Mouse (Mus musculus): ENCODE data around the gene Myl3.

Myl3 gene

DNA sequence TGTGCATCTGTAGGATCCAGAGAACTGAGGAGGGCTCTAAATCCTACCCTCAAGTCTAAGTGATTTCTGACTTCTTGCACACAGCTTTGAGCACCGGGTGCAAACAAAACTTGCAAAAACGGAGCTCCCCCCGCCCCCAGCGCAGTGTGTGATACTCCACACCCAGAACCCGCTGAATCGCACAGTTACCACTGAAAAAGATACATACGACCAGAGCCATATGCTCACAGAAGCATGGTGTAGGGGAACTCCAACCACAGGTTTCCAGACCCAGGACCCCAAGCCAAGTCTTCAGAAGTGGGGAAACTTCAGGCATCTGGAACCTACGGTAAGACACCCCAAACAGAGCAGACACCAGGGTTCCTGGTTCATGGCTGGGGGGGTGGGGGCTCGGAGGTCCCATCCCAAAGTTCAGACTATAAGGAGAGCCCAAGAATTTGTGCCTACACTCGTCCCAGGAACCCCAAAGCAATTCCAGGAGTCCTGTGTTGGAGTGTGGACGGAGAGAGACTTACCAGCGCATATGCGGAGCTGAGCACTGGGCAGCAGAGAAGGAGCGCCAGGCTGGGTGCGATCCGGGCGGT lies at the start of gene Myl3:
Gene Myl3 (plus strand): TSS at position 151 of the 584 bp plus-strand sequence.
- no peak for DNase-seq (ENCODE audit: inconsistent age in 2 of 2, low spot score in 1 of 2)

GRCm38 (mm10) chr9:110695165-110695755 lies 46.4 kb upstream of the Myl3 start:
- DNase-seq (ENCODE audit: inconsistent age in 2 of 2, low spot score in 1 of 2), result no peak

DNA sequence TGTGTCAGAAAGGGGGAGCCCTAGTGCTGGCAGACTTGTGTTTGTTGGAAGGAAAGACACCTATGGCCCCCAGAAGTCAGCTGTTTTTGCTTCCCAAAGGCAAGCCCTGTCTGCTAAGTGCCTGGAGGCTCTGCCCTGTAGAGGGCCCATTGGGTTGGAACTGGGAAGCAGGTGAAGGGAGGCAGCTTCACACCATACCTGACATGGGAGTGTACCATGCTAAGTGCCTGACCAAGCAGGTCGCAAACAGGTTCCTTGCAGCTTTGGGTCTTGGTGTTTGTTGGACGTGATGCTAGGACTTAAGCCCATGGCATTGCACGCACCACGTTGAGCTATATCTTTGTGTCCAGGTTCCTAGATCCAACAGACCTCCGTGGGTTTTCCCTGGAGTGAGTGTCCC lies 45.2 kb upstream of the Myl3 start:
- no peak for DNase-seq (ENCODE audit: inconsistent age in 2 of 2, low spot score in 1 of 2)

DNA sequence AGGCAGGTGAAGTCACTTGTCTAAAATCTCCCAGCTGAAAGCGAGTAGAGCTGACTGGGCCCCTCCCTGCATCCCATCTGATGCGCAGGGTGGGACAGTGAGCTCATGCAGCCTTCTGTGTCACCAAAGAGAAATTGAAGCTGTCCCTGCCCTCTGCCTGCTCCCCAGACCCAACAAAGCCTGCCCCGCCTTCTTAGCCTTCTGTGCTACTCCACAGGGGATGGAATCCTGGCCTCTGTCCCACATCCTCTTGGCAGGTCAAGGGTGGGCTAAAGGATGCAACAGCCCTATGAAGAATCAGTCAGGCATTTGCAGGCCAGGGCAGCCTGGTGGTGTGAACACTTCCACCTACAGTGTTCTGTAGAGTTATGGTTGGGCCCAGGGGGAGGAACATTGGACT lies 44.2 kb upstream of the Myl3 start:
- DNase-seq (ENCODE audit: inconsistent age in 2 of 2, low spot score in 1 of 2), result no peak

DNA sequence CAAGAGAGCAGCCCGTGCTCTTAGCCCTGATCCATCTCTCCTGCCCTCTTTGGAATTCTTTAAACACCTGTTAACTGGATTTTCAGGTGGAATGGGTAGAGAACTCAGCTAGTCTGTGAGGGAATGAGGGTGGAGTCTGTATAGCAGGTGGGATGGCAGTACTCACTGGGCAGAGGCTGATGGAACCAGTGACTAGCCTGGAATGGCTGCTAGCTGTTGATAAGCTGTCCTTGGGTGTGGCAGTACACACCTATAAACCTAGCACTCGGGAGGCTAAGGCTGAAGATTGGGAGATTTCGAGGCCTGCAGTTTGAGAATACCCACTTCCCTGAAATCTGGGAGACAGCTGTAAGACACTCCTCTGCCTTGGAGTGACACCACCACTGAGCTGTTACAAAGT lies 42.1 kb upstream of the Myl3 start:
- DNase-seq (ENCODE audit: inconsistent age in 2 of 2, low spot score in 1 of 2), result no peak

DNA sequence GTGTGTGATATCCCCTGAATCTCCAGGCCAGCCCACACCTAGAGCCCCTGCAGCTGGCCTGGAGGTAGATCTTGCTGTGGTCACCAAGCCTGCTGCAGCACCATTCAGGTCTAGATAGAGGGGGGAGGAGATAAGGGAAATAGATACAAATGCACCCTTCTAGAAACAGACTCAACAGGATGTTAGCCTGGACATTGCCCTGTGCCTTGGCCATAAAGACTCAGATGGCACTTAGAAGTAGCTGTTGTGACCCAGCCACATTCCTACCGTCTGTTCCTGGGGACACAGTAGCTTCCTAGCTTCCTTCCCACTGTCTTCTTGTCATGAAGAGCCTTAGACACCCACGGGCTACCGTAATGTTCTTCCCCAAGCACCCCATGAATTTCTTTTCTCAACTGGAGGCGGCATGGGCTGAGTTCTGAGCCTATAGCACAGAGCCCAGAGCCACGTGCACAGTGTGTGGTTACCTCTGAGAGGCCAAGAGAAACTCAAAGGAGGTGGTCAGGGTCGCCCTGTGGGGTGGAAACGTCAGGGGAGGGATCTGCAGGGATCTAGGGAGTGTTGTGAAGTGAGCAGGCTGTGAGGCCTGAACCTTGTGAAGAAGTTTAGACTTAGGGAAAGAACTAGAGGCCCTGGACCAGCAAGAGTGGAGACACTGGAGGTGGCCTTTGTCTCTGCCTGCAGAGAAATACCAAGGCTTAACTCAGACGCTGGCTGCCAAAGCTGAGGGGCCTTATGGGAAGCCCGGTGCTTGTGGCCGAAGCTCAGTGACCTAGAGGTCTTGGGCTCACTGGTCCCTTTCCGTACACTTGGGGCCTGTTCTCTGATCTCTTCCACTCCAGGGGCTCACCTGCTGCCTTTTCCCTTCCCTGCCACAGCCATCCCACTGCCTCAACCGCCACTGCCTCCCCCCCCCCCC lies 40.3 kb upstream of the Myl3 start:
- DNase-seq (ENCODE audit: inconsistent age in 2 of 2, low spot score in 1 of 2), result no peak

DNA sequence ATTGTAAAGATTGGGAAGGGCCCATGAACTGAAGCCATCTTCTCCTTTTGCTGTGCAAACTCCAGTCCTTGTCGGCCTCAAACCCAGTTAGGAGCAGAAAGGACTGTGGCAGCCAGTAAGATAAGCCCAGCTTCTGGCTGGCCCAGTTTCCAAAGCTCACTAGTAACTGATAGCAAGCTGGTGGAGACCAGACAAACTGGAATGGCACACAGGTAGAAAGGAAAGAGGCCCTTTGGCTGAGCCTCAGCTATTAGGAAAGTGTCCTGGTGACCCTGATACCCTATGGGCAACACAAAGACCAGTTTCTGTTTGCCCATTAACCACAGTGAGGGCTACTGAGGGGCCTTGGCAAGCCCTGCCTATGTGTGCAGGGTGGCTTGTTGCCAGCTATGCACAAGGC lies 38.8 kb upstream of the Myl3 start:
- peak in 1 of 2 experiments; percentile 58 for DNase-seq (ENCODE audit: inconsistent age in 2 of 2, low spot score in 1 of 2)

DNA sequence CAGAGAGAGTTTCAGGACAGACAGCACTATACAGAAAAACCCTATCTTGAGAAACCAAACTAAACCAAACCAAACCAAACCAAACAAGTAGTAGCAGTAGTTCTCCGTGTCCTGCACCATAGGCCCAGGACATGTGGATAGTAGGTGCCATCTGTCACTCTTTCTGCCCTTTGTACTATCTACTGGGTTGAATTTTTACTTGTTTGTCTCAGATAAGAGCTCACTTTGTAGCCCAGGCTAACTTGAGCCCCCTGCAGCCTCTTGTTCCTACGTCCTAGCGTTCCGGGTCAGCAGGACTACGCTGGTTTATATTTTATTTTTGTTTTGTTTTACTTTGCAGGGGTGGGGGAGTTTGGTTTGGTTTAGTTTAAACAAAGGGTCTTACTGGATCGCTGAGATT lies 37.7 kb upstream of the Myl3 start:
- no peak for DNase-seq (ENCODE audit: inconsistent age in 2 of 2, low spot score in 1 of 2)

- DNase-seq (ENCODE audit: inconsistent age in 2 of 2, low spot score in 1 of 2), result no peak
Observed at GRCm38 (mm10) chr9:110706784-110707183, 34.9 kb upstream of the Myl3 start.

DNA sequence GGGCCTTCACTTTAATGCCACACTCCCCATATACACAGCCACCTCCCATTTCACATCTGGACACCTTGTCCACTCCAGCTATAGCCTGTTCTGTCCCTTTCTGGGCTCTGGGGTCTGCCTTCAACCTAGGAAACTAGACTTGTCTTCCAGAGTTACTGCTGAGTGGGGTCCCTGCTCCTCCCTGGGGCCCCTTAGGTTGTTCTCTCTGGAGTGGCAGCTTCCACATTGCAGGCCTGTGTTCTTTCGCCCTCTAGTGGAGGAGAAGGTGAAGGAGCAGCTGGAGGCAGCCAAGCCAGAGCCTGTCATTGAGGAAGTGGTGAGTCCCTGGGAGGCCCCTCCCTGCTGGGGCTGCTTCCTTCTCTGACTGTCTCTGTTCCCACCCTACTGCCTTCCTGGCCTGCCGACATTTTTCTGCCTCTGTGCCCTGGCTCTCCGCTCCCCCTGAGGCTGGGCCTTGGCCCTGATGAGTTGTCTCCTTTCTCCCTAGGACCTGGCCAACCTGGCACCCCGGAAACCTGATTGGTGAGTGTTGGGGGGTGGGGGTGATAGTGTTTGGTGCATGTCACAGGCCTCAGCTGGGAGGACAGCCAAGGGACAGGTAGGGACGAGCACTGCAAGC lies 31.9 kb upstream of the Myl3 start:
- DNase-seq (ENCODE audit: inconsistent age in 2 of 2, low spot score in 1 of 2), result peak; percentile 79 to 92

DNA sequence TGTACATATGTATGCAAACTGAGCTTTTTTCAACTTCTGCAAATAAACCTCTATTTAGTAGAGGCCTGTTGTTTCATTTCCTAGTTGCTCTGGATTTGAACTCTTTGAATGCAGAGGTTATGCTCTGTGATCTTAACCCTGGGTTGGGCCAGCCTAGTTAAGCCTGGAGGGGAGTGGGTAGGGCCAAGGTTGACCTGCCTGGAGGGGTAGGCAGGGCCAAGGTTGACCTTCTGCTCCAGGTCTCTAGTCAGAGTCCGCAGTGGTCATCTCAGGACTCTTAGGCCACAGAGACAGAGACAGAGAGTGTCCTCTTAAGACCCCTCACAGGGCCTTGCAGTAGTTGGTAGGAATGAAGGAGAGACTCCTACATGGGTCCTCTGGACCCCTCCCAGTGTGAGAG lies 30.1 kb upstream of the Myl3 start:
- DNase-seq (ENCODE audit: inconsistent age in 2 of 2, low spot score in 1 of 2), result no peak

- DNase-seq (ENCODE audit: inconsistent age in 2 of 2, low spot score in 1 of 2), result no peak
Observed at GRCm38 (mm10) chr9:110711996-110712395, 29.7 kb upstream of the Myl3 start.

- DNase-seq (ENCODE audit: inconsistent age in 2 of 2, low spot score in 1 of 2), result no peak
Observed at GRCm38 (mm10) chr9:110712545-110712944, 29.1 kb upstream of the Myl3 start.

GRCm38 (mm10) chr9:110713389-110713788 lies 28.3 kb upstream of the Myl3 start:
- no peak for DNase-seq (ENCODE audit: inconsistent age in 2 of 2, low spot score in 1 of 2)

- DNase-seq (ENCODE audit: inconsistent age in 2 of 2, low spot score in 1 of 2), result no peak
Observed at GRCm38 (mm10) chr9:110715426-110715825, 26.2 kb upstream of the Myl3 start.

DNA sequence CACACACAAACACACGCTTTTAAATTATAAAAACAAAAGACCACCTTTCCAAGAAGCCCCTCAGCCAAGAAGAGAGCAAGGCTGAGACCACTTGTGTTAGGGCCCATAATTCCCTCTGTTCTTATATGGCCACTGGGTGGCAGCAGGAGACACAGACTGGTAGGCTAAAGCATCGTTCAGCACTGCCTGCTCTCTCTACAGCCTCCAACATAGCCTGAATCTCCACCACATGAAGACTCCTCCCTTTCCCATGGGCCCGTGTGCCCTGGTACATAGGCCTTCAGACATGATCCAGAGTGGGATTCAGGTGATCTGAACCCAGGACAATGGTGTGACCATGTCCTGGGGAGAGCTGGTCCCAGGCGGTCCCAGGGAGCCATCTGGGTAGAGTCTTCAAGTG lies 24.9 kb upstream of the Myl3 start:
- peak; percentile 52 to 77 for DNase-seq (ENCODE audit: inconsistent age in 2 of 2, low spot score in 1 of 2)

DNA sequence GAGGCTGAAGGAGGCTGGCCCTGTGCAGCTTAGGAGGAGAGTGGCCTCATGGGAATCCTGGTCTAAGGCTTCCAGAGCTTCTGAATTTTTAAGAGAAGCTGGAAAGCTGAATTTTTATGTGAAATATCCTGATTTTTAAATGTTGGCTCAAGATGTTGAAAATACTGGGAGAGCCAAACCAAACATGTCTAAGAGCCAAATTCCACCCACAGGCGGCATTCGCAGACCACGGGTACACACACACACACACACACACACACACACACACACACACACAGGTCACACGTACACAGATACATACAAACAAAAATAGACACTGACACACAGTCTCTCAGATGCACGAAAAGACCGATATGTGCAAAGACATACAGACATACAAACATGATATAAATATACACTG lies 23.6 kb upstream of the Myl3 start:
- DNase-seq (ENCODE audit: inconsistent age in 2 of 2, low spot score in 1 of 2), result no peak

- no peak for DNase-seq (ENCODE audit: inconsistent age in 2 of 2, low spot score in 1 of 2)
Observed at GRCm38 (mm10) chr9:110718810-110719209, 22.9 kb upstream of the Myl3 start.

DNA sequence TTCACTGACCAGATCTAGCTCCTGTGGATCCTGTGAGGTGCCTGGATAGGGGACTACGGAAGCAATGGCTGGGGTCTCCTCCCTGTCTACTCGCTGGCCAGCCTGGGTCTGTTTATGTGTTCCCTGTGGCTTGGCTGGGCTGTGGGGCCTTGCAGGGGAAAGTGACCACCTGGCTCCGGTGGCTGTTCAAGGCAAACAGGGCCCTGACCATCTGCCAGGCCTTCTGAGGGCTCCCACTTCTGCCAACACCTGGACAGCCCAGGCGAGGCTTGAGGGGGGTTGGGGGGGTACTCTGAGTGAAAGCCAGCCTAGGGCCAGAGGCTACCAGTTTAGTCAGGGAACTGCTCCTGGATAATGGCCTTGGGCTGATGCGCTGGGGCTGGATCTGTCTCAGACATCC lies 21.7 kb upstream of the Myl3 start:
- DNase-seq (ENCODE audit: inconsistent age in 2 of 2, low spot score in 1 of 2), result no peak

DNA sequence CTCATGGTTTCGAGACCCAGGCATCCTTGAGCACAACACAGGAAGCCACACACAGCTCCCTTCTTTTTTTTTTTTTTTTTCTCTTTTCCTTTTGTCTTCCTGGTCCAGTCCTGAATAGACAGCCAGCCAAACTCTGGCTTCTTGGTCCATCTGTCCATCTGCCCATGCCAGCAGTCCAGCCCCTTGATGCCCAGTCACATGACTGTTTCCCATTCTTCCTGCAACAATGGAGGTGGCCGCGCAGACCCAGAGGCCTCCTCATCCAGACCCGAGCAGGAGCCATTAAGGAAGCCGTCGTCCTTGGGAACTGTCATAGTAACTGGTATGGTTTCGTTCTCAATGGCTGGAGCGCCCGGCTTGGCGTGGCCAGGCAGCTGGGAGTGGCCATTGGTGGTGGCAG lies 19.6 kb upstream of the Myl3 start:
- DNase-seq (ENCODE audit: inconsistent age in 2 of 2, low spot score in 1 of 2), result no peak

DNA sequence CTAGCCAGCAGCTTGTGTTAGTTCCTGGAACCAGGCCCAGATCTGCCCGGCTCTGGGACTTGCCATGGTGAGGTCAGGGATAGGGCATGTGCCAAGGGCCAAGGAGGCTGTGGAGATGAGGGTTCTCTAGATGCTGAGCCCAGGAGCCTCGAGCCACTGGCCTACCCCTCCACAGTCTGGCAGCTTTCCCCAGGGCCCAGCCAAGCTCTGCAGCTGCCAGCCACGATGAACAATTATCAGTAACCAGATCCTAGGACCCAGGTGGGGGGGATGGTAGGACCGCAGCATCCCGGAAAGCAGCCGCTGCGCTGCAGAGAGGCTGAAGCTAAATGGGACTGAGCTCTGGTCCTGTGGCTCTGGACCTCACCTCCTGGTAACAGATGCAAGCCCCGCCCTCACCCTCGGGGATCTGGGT lies 15.9 kb upstream of the Myl3 start:
- peak; percentile 52 to 80 for DNase-seq (ENCODE audit: inconsistent age in 2 of 2, low spot score in 1 of 2)

DNA sequence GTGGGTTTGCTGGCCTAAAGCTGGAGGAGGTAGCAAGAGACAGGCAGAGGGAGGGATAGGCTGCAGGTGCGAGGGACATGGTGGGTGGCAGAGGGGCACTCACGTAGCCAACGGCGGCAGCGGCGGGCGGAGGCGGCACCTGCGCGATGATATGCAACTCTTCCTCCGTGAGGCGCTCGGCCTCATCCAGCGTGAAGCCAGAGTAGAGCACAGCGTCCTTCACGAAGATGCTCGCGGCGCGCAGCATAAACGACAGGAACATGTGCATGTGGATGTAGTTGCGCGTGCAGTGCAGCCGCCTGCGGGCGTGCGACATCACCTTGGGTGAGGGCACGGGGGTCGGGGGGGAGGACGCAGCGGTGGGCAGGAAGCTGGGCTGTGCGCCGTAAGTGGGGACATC lies 14.8 kb upstream of the Myl3 start:
- DNase-seq (ENCODE audit: inconsistent age in 2 of 2, low spot score in 1 of 2), result no peak

Measured in adrenal gland, adult (tissue).